Mouse (Mus musculus) limb, embryonic 11.5 days (tissue): Measurements from ENCODE around the gene Mmd2. TPM values are rescaled to one million over a fixed set of nuclear protein-coding genes. Genes with fewer than 3 reads are reported as not detected.

Source experiments
- ATAC-seq: fragments of 200-750 bp; cut with Nextera tagmentation; 2 replicates; pipeline ENCODE4 v1.8.0; 2017; ENCODE audit warnings: low read depth; ENCODE audit not compliant: insufficient number of reproducible peaks, low FRiP score, low TSS enrichment
- DNase-seq: peaks from one replicate; pipeline ENCODE4 v3.0.0-alpha.2; 2015; ENCODE audit warnings: low spot score
- H3K27ac ChIP-seq: fragments of 300-500 bp; sonication (generic); replicated peaks from 2 replicates; pipeline ENCODE4 v1.5.1; 2014; ENCODE audit warnings: low read depth, mild to moderate bottlenecking, low read length
- H3K27me3 ChIP-seq: fragments of 300-500 bp; sonication (generic); 2 replicates; pipeline ENCODE4 v1.6.1; 2014; ENCODE audit warnings: mild to moderate bottlenecking, low read length, mixed read lengths; ENCODE audit not compliant: control insufficient read depth, insufficient read depth
- H3K36me3 ChIP-seq: fragments of 300-500 bp; sonication (generic); 2 replicates; pipeline ENCODE4 v1.6.1; 2014; ENCODE audit warnings: mild to moderate bottlenecking, low read length, moderate library complexity, mixed read lengths; ENCODE audit not compliant: control insufficient read depth, insufficient read depth
- H3K4me1 ChIP-seq: fragments of 300-500 bp; sonication (generic); 2 replicates; pipeline ENCODE4 v1.6.1; 2014; ENCODE audit warnings: low read length, mixed read lengths; ENCODE audit not compliant: control insufficient read depth, insufficient read depth
- H3K4me2 ChIP-seq: fragments of 300-500 bp; sonication (generic); 2 replicates; pipeline ENCODE4 v1.6.1; 2014; ENCODE audit warnings: low read depth, mild to moderate bottlenecking, moderate library complexity; ENCODE audit not compliant: severe bottlenecking
- H3K4me3 ChIP-seq: fragments of 300-500 bp; sonication (generic); 2 replicates; pipeline ENCODE4 v1.5.1; 2014; ENCODE audit warnings: low read depth, low read length
- H3K9ac ChIP-seq: fragments of 300-500 bp; sonication (generic); 2 replicates; pipeline ENCODE4 v1.6.1; 2014; ENCODE audit warnings: mild to moderate bottlenecking, low read length
- H3K9me3 ChIP-seq: fragments of 300-500 bp; sonication (generic); 2 replicates; pipeline ENCODE4 v1.6.1; 2016; ENCODE audit warnings: low read length; ENCODE audit not compliant: control insufficient read depth
- WGBS: fragments of 180-500 bp; shearing (Covaris S2); extraction: QIAGEN DNeasy Blood & Tissue Kit; methylation state at CpG from one replicate; pipeline ENCODE4 v1.1.7; 2014; 5-methylcytosine and 5-hydroxymethylcytosine counted together
- polyA plus RNA-seq: library from polyadenylated mRNA; unstranded; fragments of >200 nt; fragmentation: Nextera tagmentation; extraction: Ambion mirVana; gene quantifications from 2 replicates; pipeline ENCODE4 v1.2.1, GENCODE M21; 2014

The Mmd2 gene
- polyA plus RNA-seq, 1 experiment from 2014 or later: 0.59 TPM

DNA sequence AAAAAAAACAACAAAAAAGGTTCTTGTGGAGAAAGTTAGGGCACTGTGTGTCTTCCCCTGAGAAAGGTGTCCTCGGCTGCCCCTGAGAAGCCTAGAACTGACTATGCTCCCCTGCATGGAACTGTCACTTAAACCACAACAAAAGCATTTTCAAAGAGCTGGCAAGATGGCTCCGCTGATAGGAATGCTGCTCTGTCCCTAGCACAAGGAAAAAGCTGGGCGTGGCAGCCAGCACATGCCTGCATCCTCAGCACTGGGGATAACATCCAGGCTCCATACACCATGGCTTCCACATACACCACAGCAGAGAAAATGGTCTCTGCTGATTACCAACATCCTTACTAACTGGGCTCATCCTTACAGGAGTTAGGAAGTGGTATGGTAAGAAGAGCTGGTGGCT, 61.5 kb downstream of the Mmd2 start:
- WGBS: 76% methylated on average over 3 of the region's 3 CpGs
- Histone ChIP-seq H3K9ac (no peak overlapping the region), H3K36me3 (no peaks in the 10 kb centered on the region), H3K9me3 (no peaks in the 10 kb centered on the region), H3K4me3 (no peak overlapping the region), H3K27me3 (peaks cover 6% of the 10 kb centered on the region; the same call in 1 of the 2 replicates), H3K4me1 (peaks cover 17% of the 10 kb centered on the region), H3K4me2 (no peak overlapping the region), H3K27ac (no peak overlapping the region)
- no peak for ATAC-seq
- no peak for DNase-seq

DNA sequence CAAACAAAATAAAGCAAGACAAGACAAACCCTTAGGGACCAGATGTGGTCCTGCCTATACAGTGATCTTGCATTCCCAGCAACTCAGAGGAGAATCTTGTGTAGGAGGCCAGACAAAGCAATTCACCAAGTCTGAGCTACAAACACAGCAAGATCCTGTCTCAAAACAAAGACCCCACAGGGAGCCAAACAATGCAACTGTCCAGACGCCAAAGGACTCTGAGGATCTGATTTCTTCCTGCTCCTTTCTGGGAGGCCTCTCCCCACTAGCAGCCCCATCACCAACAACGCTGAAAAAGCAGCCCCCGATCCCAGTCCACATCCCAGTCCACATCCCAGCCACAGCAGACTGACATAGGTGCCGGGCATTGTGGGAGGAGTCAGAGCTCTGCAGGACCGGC, 62.3 kb downstream of the Mmd2 start:
- Histone ChIP-seq H3K36me3 (no peaks in the 10 kb centered on the region), H3K4me2 (no peak overlapping the region), H3K9me3 (no peaks in the 10 kb centered on the region), H3K4me1 (peaks cover 17% of the 10 kb centered on the region), H3K9ac (no peak overlapping the region), H3K27ac (no peak overlapping the region), H3K4me3 (no peak overlapping the region), H3K27me3 (peaks cover 6% of the 10 kb centered on the region; the same call in 1 of the 2 replicates)
- WGBS: 25% methylated on average over 5 of the region's 5 CpGs
- DNase-seq: no peak
- ATAC-seq: no peak

DNA sequence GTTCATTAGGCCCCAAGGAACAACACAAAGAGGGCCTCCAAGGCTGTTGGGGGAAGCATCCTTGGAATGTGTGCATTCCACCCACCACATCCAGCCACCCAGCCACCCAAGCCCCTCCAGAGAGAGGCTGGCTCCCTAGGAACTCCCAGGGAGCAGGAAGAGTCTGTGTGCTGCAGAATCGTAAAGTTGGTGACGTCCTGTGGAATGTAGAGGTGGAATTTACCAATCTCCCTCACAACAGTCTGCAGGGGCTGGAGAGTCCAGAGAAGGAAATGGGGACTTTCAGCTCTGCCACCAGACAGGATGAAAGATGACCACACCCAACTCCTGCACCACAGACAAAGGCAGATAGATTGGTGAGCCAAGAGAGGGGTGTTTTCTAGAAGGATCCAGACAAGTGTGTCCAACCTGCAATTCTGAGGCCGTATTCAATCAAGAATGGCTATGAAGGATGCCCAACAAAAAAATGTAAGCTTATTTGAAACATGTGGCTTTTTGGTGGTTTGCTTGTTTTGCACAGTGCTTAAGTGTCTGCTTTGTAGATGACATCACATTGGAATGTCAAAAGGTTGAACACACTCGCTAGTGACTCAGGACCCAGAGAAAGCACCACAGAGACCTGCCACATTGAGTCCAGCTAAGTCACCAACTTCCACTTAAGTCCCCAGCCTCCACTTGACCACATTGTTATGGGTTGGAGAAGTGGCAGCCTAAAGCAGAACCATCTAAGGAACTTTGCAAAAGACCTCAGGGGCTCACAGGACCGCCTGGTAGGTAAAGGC, 63.4 kb downstream of the Mmd2 start:
- peaks cover 13% of the 10 kb centered on the region; the same call in 1 of the 2 replicates for H3K4me1 ChIP-seq
- ATAC-seq: no peak
- H3K9ac ChIP-seq: no peak overlapping the region
- no peaks in the 10 kb centered on the region for H3K36me3 ChIP-seq
- 56% methylated on average over 5 of the region's 5 CpGs for WGBS
- 0 out of 2 replicates have a peak, but pooled peaks cover 2% of the 10 kb centered on the region for H3K27me3 ChIP-seq
- no peak overlapping the region for H3K4me3 ChIP-seq
- no peaks in the 10 kb centered on the region for H3K9me3 ChIP-seq
- H3K27ac ChIP-seq: no peak overlapping the region
- H3K4me2 ChIP-seq: no peak overlapping the region
- DNase-seq: no peak

DNA sequence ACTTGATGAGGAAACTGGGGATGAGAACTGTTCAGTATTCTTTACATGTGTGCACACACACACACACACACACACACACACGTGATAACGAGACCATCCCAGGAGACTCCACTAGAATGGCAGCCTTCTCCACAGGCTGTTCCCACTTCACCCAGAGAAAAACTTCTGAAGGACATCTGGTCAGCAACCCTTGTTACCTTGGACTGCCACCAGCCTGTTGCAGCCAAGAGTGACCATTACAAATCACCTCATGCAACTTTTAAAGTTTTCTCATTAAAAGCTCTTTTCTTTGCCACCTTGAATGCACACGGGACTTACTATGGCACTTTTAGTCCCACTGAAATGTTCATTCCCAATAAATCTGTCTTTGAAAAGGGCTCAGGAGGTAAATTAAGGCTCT, 71.3 kb downstream of the Mmd2 start:
- Histone ChIP-seq H3K27ac (no peak overlapping the region), H3K4me2 (no peak overlapping the region), H3K36me3 (no peaks in the 10 kb centered on the region), H3K4me3 (no peak overlapping the region), H3K9ac (no peak overlapping the region), H3K4me1 (no peaks in the 10 kb centered on the region), H3K9me3 (no peaks in the 10 kb centered on the region), H3K27me3 (no peaks in the 10 kb centered on the region)
- 71% methylated on average over 3 of the region's 3 CpGs for WGBS
- no peak for DNase-seq
- no peak for ATAC-seq

DNA sequence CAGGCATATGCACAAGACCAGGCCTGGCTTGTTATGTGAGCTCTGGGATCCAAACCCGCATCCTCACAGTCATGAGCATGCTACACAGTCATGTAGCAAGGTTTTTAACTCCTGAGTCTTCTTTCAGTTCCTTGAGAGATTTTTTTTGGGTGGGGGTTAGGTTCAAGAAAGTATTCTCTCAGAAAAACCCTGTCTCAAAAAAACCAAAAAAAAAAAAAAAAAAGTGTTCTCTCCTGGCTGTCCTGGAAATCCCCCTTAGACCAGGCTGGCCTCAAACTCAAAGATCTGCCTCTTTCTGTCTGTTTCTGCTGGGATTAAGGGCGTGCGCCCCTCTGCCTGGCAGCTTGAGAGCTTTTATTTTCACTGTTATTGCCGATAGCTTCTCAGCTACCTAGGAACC, 73.2 kb downstream of the Mmd2 start:
- Histone ChIP-seq H3K9me3 (no peaks in the 10 kb centered on the region), H3K4me1 (no peaks in the 10 kb centered on the region), H3K4me3 (no peak overlapping the region), H3K27ac (no peak overlapping the region), H3K27me3 (0 out of 2 replicates have a peak, but pooled peaks cover 2% of the 10 kb centered on the region), H3K36me3 (no peaks in the 10 kb centered on the region), H3K4me2 (no peak overlapping the region), H3K9ac (no peak overlapping the region)
- DNase-seq (no peak), ATAC-seq (no peak)
- WGBS: 72% methylated on average over 4 of the region's 4 CpGs

DNA sequence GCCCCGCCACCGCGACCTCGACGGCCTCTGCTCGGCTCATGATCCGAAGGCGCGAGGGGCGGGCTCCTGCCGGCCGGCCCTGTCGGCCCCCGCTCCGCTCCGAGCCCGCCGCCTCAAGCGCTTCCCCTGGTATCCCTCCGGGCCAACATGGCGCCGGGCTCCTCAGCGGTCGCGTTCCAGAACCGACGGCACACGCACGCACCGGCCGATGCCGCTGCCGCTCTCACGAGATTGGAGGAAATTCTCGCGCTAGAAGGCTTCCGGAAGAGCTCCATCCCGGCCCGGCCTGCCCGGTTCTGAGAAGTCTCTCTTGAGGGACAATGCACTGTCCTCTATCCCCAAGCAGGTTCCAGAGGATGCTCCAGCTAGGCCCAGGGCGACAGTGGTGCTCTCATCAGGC, 78.7 kb downstream of the Mmd2 start, which contains the start of gene Papolb:
Papolb (minus strand) TSS at position 162 of the 400 bp plus-strand sequence.
- WGBS: 49% methylated on average over 38 of the region's 41 CpGs
- H3K9me3 ChIP-seq: no peaks in the 10 kb centered on the region
- no peaks in the 10 kb centered on the region for H3K4me1 ChIP-seq
- peak within 1 kb of the TSS; percentile 29; the same call in 1 of the 2 replicates for H3K4me2 ChIP-seq
- DNase-seq: no peak
- H3K27me3 ChIP-seq: peaks cover 12% of the 10 kb centered on the region; the same call in 1 of the 2 replicates
- ATAC-seq: no peak
- no peaks in the 10 kb centered on the region for H3K36me3 ChIP-seq
- H3K27ac ChIP-seq: no peak within 1 kb of the TSS
- H3K4me3 ChIP-seq: peak within 1 kb of the TSS; percentile 2; the same call in 1 of the 2 replicates
- 0 out of 2 replicates have a peak within 1 kb of the TSS, but pooled peaks have one; percentile 9 for H3K9ac ChIP-seq

DNA sequence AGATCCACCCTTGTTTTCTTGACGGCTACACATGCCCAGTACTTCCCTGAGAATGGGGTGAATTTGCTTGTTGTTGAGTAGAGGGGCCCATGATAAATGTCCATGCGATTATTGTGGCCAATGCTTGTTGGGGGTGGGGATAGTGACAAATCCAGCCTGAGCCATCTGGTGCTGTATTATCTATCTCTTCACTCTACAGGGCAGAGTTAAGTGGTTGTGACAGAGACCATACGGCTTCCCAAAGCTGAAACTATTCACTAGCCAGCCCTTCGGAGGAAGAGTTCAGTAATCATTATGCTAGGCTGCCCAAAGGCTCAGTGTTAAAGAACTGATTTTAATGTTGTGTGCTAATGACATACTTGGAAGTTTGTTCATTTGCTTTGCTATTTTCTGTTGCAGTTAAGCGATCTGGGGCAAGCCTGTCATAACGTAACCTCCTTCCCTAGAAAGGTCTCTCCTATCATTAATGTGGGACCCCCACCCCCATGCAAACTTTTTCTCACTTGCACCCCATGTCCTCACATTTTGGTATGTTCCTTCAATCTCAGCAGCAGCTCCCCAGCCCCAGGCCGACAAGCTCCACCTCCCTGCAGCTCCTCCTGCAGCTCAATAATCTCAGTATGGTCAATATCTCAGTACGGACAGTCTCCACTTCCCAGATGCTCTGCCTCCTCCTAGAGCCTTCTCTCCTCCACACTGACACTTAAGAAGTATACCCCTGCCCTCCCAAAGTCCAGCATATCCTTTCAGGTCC, 83.7 kb downstream of the Mmd2 start:
- Histone ChIP-seq H3K4me2 (no peak overlapping the region), H3K36me3 (no peaks in the 10 kb centered on the region), H3K27ac (no peak overlapping the region), H3K4me1 (no peaks in the 10 kb centered on the region), H3K27me3 (0 out of 2 replicates have a peak, but pooled peaks cover 5% of the 10 kb centered on the region), H3K9me3 (no peaks in the 10 kb centered on the region), H3K4me3 (no peak overlapping the region), H3K9ac (no peak overlapping the region)
- no peak for ATAC-seq
- DNase-seq: no peak
- 81% methylated on average over 8 of the region's 8 CpGs for WGBS

DNA sequence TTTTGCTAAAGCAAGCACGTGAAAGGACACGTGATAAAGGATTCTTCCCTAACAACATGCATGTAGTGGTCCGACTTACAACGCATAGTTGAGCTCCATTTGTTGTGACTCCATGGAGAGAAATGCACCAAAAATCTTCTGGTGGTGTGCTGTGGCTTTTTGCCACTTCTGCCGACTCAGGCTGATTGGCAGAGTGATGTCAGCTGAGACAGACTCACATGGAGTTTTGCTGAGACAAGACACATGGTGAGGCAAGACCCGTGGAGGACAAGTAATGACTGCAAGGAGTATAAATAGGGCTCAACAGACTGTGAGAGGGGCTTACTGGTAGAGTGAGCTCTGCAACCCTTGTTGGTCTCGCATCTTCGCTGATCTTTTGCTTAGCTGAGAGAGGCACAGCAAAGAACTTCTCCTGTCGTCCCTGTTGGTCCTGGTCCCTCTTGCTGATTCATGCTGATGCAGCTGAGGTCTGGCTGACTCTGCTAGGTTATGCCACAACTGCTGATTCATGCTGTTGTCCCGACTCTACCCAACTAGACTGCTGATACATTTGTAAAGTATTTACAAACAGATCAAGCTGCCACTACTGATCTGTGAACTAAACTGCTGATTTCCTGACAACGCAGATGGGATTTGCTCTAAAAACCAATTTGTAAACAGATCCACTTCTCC, 87.3 kb downstream of the Mmd2 start:
- H3K4me1 ChIP-seq: no peaks in the 10 kb centered on the region
- H3K9me3 ChIP-seq: no peaks in the 10 kb centered on the region
- no peak overlapping the region for H3K27ac ChIP-seq
- WGBS: 90% methylated on average over 11 of the region's 11 CpGs
- H3K36me3 ChIP-seq: no peaks in the 10 kb centered on the region
- no peak overlapping the region for H3K4me2 ChIP-seq
- ATAC-seq (no peak), DNase-seq (no peak)
- no peak overlapping the region for H3K4me3 ChIP-seq
- H3K9ac ChIP-seq: no peak overlapping the region
- H3K27me3 ChIP-seq: no peaks in the 10 kb centered on the region
